33 mouse cellular contexts compared by ENCODE assay signal in the genomic region with DNA sequence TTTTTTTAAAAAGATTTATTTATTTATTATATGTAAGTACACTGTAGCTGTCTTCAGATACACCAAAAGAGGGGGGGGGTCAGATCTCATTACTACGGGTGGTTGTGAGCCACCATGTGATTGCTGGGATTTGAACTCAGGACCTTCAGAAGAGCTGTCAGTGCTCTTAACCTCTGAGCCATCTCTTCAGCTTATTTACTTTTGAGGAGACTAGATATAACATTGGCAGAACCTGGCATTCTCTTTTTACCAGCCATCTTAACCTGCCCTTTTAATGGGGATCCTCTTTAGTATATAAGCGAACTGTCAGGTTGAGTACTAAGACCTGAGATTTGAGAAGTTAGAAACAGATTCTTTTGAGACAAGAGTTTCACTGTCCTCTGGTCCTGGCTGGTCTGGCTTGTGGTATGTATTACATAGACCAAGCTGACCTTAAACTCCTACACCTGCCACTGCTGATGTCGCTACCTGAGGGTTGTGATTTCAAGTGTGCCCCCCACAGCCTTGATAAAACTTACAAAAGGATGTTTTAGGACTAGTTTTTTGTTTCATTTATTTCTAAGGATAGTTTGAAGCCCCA. TPM values are rescaled to one million over a fixed set of nuclear protein-coding genes. Genes with fewer than 3 reads are reported as not detected.
DNase-seq lines count a peak whose midpoint lies in the region; ATAC-seq and TF ChIP-seq lines count a peak whose summit lies in the region.
"Had no signal": no experiment of that assay in that cellular context is flagged by ENCODE, and none has a peak within 500 bp of the region (broad histone marks: within the 10 kb centered on the region; RNA-seq: fewer than 3 reads in every experiment).

No protein-coding gene starts in this region.

- no peak for TF ChIP-seq CTCF in liver, postnatal 0 days (IDR thresholded peaks at IDR 0.05; ENCODE audit: low read depth)
- no peak for TF ChIP-seq CTCF in MEL (IDR thresholded peaks at IDR 0.05 in 2 of 3, conservative IDR thresholded peaks at IDR 0.05 in 1 of 3; ENCODE audit: control insufficient read depth in 1 of 3, insufficient read depth in 1 of 3, low read depth in 2 of 3, low read length in 3 of 3, poor library complexity in 1 of 3, severe bottlenecking in 1 of 3)

- H3K4me2 ChIP-seq in liver, postnatal 0 days (ENCODE audit: low read depth, low read length): no peak overlapping the region
- H3K4me2 ChIP-seq: embryonic facial prominence, embryonic 12.5 days; embryonic facial prominence, embryonic 15.5 days; heart, embryonic 11.5 days; hindbrain, embryonic 13.5 days had no signal

- H3K27me3 ChIP-seq in liver, postnatal 0 days (ENCODE audit: insufficient read depth, low read length): no peaks in the 10 kb centered on the region
- no peaks in the 10 kb centered on the region for H3K27me3 ChIP-seq in MEL (ENCODE audit: control insufficient read depth in 1 of 2, insufficient read depth in 2 of 2, low read length in 2 of 2)
- H3K27me3 ChIP-seq: CH12.LX; embryonic facial prominence, embryonic 12.5 days; embryonic facial prominence, embryonic 15.5 days; hindbrain, embryonic 13.5 days; Patski had no signal

- ATAC-seq in liver, postnatal 0 days: peak; percentile 26
- ATAC-seq: activated CD4-positive, CD25-positive, alpha-beta regulatory T cell, adult 4 months; forebrain, embryonic 14.5 days; forebrain, postnatal 0 days; hindbrain, embryonic 16.5 days; inflammation-experienced regulatory T-cells, adult 6 months; intestine, postnatal 0 days; Patski had no signal

- TF ChIP-seq RAD21 in MEL (IDR thresholded peaks at IDR 0.05; ENCODE audit: low read depth, low read length): no peak

- no peak overlapping the region for H3K9ac ChIP-seq in liver, postnatal 0 days (replicated peaks)
- no peak overlapping the region for H3K9ac ChIP-seq in MEL (ENCODE audit: control insufficient read depth, low read depth, low read length, poor library complexity, severe bottlenecking)
- H3K9ac ChIP-seq: embryonic facial prominence, embryonic 12.5 days; embryonic facial prominence, embryonic 15.5 days; forebrain, postnatal 0 days; hindbrain, embryonic 13.5 days had no signal

- H3K9me3 ChIP-seq in liver, postnatal 0 days (ENCODE audit: low read length): no peaks in the 10 kb centered on the region
- no peaks in the 10 kb centered on the region for H3K9me3 ChIP-seq in MEL (replicated peaks; ENCODE audit: insufficient read depth, low read length)
- H3K9me3 ChIP-seq: embryonic facial prominence, embryonic 12.5 days; embryonic facial prominence, embryonic 15.5 days; hindbrain, embryonic 13.5 days had no signal

- peaks cover 7% of the 10 kb centered on the region for H3K4me1 ChIP-seq in liver, postnatal 0 days (ENCODE audit: insufficient read depth)
- peaks cover 0 to 13% of the 10 kb centered on the region in 2 experiments; a peak in 2 of 4 replicates for H3K4me1 ChIP-seq in MEL (ENCODE audit: control insufficient read depth in 1 of 2, insufficient read depth in 2 of 2, low read length in 2 of 2)

- TF ChIP-seq EP300 in liver, postnatal 0 days (IDR thresholded peaks at IDR 0.05; ENCODE audit: low read depth): no peak
- no peak for TF ChIP-seq EP300 in MEL (IDR thresholded peaks at IDR 0.05; ENCODE audit: low read depth in 1 of 2, low read length in 2 of 2)

- peaks cover 31% of the 10 kb centered on the region for H3K79me2 ChIP-seq in MEL (ENCODE audit: control insufficient read depth, insufficient read depth, low read length, poor library complexity)

- H3K4me3 ChIP-seq in liver, postnatal 0 days (ENCODE audit: low read depth, low read length): no peak overlapping the region
- no peak overlapping the region for H3K4me3 ChIP-seq in MEL (ENCODE audit: control insufficient read depth in 1 of 2, insufficient read depth in 1 of 2, low read depth in 2 of 2, low read length in 2 of 2)
- H3K4me3 ChIP-seq: embryonic facial prominence, embryonic 12.5 days; embryonic facial prominence, embryonic 15.5 days; gastrocnemius, adult 2 months; hindbrain, embryonic 13.5 days had no signal

- H3K27ac ChIP-seq in liver, postnatal 0 days (ENCODE audit: low read depth): no peak overlapping the region
- H3K27ac ChIP-seq in MEL (ENCODE audit: control insufficient read depth, low read depth, low read length): no peak overlapping the region
- H3K27ac ChIP-seq: embryonic facial prominence, embryonic 12.5 days; embryonic facial prominence, embryonic 15.5 days; gastrocnemius, adult 2 months; hindbrain, embryonic 13.5 days had no signal

- 86% methylated on average over 3 of the region's 3 CpGs for WGBS in liver, postnatal 0 days (ENCODE audit: insufficient replicate concordance)

- peaks cover 87% of the 10 kb centered on the region for H3K36me3 ChIP-seq in liver, postnatal 0 days (replicated peaks; ENCODE audit: insufficient read depth, low read length)
- peaks cover 49 to 59% of the 10 kb centered on the region in 2 experiments for H3K36me3 ChIP-seq in MEL (ENCODE audit: control insufficient read depth in 1 of 2, insufficient read depth in 2 of 2, low read length in 2 of 2)

- no peak for TF ChIP-seq POLR2A in MEL (IDR thresholded peaks at IDR 0.05; ENCODE audit: control insufficient read depth in 1 of 2, insufficient read depth in 1 of 2, low read depth in 1 of 2, low read length in 2 of 2, poor library complexity in 1 of 2)

- DNase-seq in heart, adult 11 months: peak; percentile 65
- DNase-seq in heart, adult 18-20 months: no peak
- no peak for DNase-seq in liver, postnatal 0 days
- DNase-seq in liver (no peak), MEL (ENCODE audit: low read depth, low spot score) (no peak)
- peak; percentile 32 for DNase-seq in induced T-regulatory cell, adult 2 months (ENCODE audit: low read depth)
- DNase-seq in right cerebral cortex, postnatal 36 days (ENCODE audit: low spot score in 2 of 2): no peak
- no peak for DNase-seq in cerebellum, adult 11-12 months
- DNase-seq: adrenal gland, adult 8-10 months; adrenal gland, postnatal 25 days; cerebellum, adult 18-20 months; cerebellum, adult 9-11 months; cerebellum, postnatal 25 days; forebrain, postnatal 0 days; gastrocnemius, adult 2 months; gastrocnemius, postnatal 25 days had no signal

TF ChIP-seq in MEL, 35 proteins besides CTCF, POLR2A, EP300 and RAD21:
- TF ChIP-seq TBP (IDR thresholded peaks at IDR 0.05; ENCODE audit: low read depth, low read length): peak; percentile 53; the same call in 1 of the 2 replicates
- TF ChIP-seq NRF1 (IDR thresholded peaks at IDR 0.05; ENCODE audit: insufficient read depth, low read depth, low read length, poor library complexity, severe bottlenecking): no peak

RNA-seq across cellular contexts. Expression of a gene that starts 6.4 kb away (rescaled TPM):
- total RNA-seq in heart, adult 18-20 months (2021): 100 to 1,000 TPM in 1 of 2 experiments, 10 to 100 TPM in 1; 89.4 to 117 TPM
- polyA plus RNA-seq in liver, postnatal 0 days (2015; fragmentation: Nextera tagmentation; extraction: Ambion mirVana): 249 and 270 TPM in 2 replicates
- 401 and 419 TPM in 2 replicates for total RNA-seq in MEL (2012; rRNA removed)
- 100 to 1,000 TPM; 276 to 460 TPM for polyA plus RNA-seq in MEL (2012; ENCODE audit: insufficient read depth in 1 of 2, insufficient read length in 2 of 2, low read depth in 1 of 2, low replicate concordance in 2 of 2, missing spikeins in 1 of 2)

RNA-seq across cellular contexts. Expression of a gene that starts 16.8 kb away (rescaled TPM):
- total RNA-seq in heart, adult 18-20 months (2021): not detected
- 500 and 502 TPM in 2 replicates for polyA plus RNA-seq in liver, postnatal 0 days (2015; fragmentation: Nextera tagmentation; extraction: Ambion mirVana)
- total RNA-seq in MEL (2012; rRNA removed): 0.12 TPM in 1 of 2 replicates, not detected in the other
- polyA plus RNA-seq in MEL (2012; ENCODE audit: insufficient read depth in 1 of 2, insufficient read length in 2 of 2, low read depth in 1 of 2, low replicate concordance in 2 of 2, missing spikeins in 1 of 2): under 1 TPM in 1 of 2 experiments, not detected in 1; 0.18 TPM
- total RNA-seq: adrenal gland, postnatal 25 days; forebrain, postnatal 0 days; gastrocnemius, adult 2 months; gastrocnemius, postnatal 25 days; heart, adult 8-10 months; heart, postnatal 25 days; hematopoietic stem cell, adult 5-6 weeks had no signal
- polyA plus RNA-seq: brain, embryonic 14.5 days; forebrain, postnatal 0 days; frontal cortex, adult 2 months; gonadal fat pad, adult 2 months had no signal

Comparison
In these comparisons a context has a peak if more than half of its experiments do, and no peak if none do; other contexts are left out.
1. DNase-seq: peak in heart, adult 11 months (single experiment) and induced T-regulatory cell, adult 2 months (single experiment); none in heart, adult 18-20 months (0 of 2), liver, postnatal 0 days (single experiment), liver (single experiment), MEL (single experiment), right cerebral cortex, postnatal 36 days (0 of 2) and cerebellum, adult 11-12 months (single experiment).